Mouse (Mus musculus) megakaryocyte, adult 5-6 weeks (primary cell): ENCODE measurements at regions not wholly inside any gene's neighbourhood (a gene's known extent, or its start where the extent isn't known, plus 50 kb on each side); places are given as distances from the start of the nearest gene placed in this dataset.
A peak's percentile ranks its signal among the peaks of the same experiment; 100 is the strongest.

Experiments
- ATAC-seq: 2 replicates; pipeline ENCODE4 v1.8.0; 2016; ENCODE audit warnings: mild to moderate bottlenecking, inconsistent platforms; ENCODE audit not compliant: poor library complexity, severe bottlenecking

GRCm38 (mm10) chr10:96366871-96367270 is 230.5 kb downstream of the Gm5426 start:
- no peak for ATAC-seq

- ATAC-seq = peak; percentile 60
Observed at GRCm38 (mm10) chr10:96370547-96371320, 234.3 kb downstream of the Gm5426 start.

GRCm38 (mm10) chr10:96371321-96371653 is 234.9 kb downstream of the Gm5426 start:
- no peak for ATAC-seq

- no peak for ATAC-seq
Observed at GRCm38 (mm10) chr10:96372616-96373346, 236.4 kb downstream of the Gm5426 start.

- peak; percentile 39 for ATAC-seq
Observed at GRCm38 (mm10) chr10:96373481-96373880, 237.1 kb downstream of the Gm5426 start.

- ATAC-seq = peak; percentile 64
Observed at GRCm38 (mm10) chr10:96374293-96375069, 238.1 kb downstream of the Gm5426 start.

GRCm38 (mm10) chr10:96375070-96375447 is 238.7 kb downstream of the Gm5426 start:
- ATAC-seq = no peak

GRCm38 (mm10) chr10:96377549-96377948 is 239.3 kb upstream of the Btg1 start:
- ATAC-seq = peak; percentile 65

GRCm38 (mm10) chr10:96379016-96379771 is 237.6 kb upstream of the Btg1 start:
- ATAC-seq = peak; percentile 24

GRCm38 (mm10) chr10:96381664-96382063 is 235.1 kb upstream of the Btg1 start:
- ATAC-seq = no peak

GRCm38 (mm10) chr10:96391748-96392147 is 225.1 kb upstream of the Btg1 start:
- ATAC-seq = no peak

- no peak for ATAC-seq
Observed at GRCm38 (mm10) chr10:96392836-96393235, 224.0 kb upstream of the Btg1 start.

- ATAC-seq = no peak
Observed at GRCm38 (mm10) chr10:96394210-96394609, 222.6 kb upstream of the Btg1 start.

GRCm38 (mm10) chr10:96395017-96395416 is 221.8 kb upstream of the Btg1 start:
- ATAC-seq = no peak

GRCm38 (mm10) chr10:96397931-96398561 is 218.8 kb upstream of the Btg1 start:
- no peak for ATAC-seq

- ATAC-seq = no peak
Observed at GRCm38 (mm10) chr10:96398562-96399288, 218.1 kb upstream of the Btg1 start.

- no peak for ATAC-seq
Observed at GRCm38 (mm10) chr10:96399636-96400400, 217.0 kb upstream of the Btg1 start.

- peak; percentile 73 for ATAC-seq
Observed at GRCm38 (mm10) chr10:96400793-96401192, 216.0 kb upstream of the Btg1 start.

GRCm38 (mm10) chr10:96406306-96406705 is 210.5 kb upstream of the Btg1 start:
- no peak for ATAC-seq
